Mouse (Mus musculus) embryo, embryonic 10 days (tissue): ENCODE results near the gene Sptbn4.

Experiments
- DNase-seq: peaks from one replicate; pipeline ENCODE4 v3.0.0-alpha.2; 2015; ENCODE audit warnings: low spot score

The Sptbn4 gene

GRCm38 (mm10) chr7:27354144-27354543 lies 93.3 kb downstream of the Sptbn4 start:
- DNase-seq, result peak; percentile 69

- DNase-seq, result peak; percentile 67
Observed at GRCm38 (mm10) chr7:27345444-27345843, 102.0 kb downstream of the Sptbn4 start.

GRCm38 (mm10) chr7:27342595-27342994 lies 104.9 kb downstream of the Sptbn4 start:
- DNase-seq, result no peak

- DNase-seq, result no peak
Observed at GRCm38 (mm10) chr7:27339519-27339918, 108.0 kb downstream of the Sptbn4 start.

- DNase-seq, result no peak
Observed at GRCm38 (mm10) chr7:27339114-27339513, 108.4 kb downstream of the Sptbn4 start.

- DNase-seq, result peak; percentile 85
Observed at GRCm38 (mm10) chr7:27337175-27337853, 110.2 kb downstream of the Sptbn4 start, which contains the start of gene Ltbp4. Ltbp4 (minus strand) TSS chr7:27337692.

GRCm38 (mm10) chr7:27335928-27336823 lies 111.3 kb downstream of the Sptbn4 start:
- DNase-seq, result peak; percentile 96

- no peak for DNase-seq
Observed at GRCm38 (mm10) chr7:27335011-27335720, 112.3 kb downstream of the Sptbn4 start.

GRCm38 (mm10) chr7:27334405-27334911 lies 113.0 kb downstream of the Sptbn4 start:
- DNase-seq, result no peak

- DNase-seq, result no peak
Observed at GRCm38 (mm10) chr7:27333316-27333941, 114.1 kb downstream of the Sptbn4 start.

- DNase-seq, result peak; percentile 91
Observed at GRCm38 (mm10) chr7:27332353-27333199, 114.9 kb downstream of the Sptbn4 start.

- DNase-seq, result no peak
Observed at GRCm38 (mm10) chr7:27331854-27332253, 115.6 kb downstream of the Sptbn4 start.

GRCm38 (mm10) chr7:27331541-27331851 lies 116.0 kb downstream of the Sptbn4 start:
- no peak for DNase-seq

- DNase-seq, result peak; percentile 88
Observed at GRCm38 (mm10) chr7:27330709-27331540, 116.6 kb downstream of the Sptbn4 start.

GRCm38 (mm10) chr7:27329981-27330380 lies 117.5 kb downstream of the Sptbn4 start:
- DNase-seq, result no peak

- peak; percentile 93 for DNase-seq
Observed at GRCm38 (mm10) chr7:27329326-27329947, 118.0 kb downstream of the Sptbn4 start.

GRCm38 (mm10) chr7:27328648-27329047 lies 118.8 kb downstream of the Sptbn4 start:
- no peak for DNase-seq

GRCm38 (mm10) chr7:27328161-27328560 lies 119.3 kb downstream of the Sptbn4 start:
- DNase-seq, result no peak

GRCm38 (mm10) chr7:27327500-27327899 lies 120.0 kb downstream of the Sptbn4 start:
- no peak for DNase-seq
